Mouse (Mus musculus) forebrain, embryonic 10.5 days (tissue): Measurements from ENCODE around the gene Rapgef5. TPM values are rescaled to one million over a fixed set of nuclear protein-coding genes. Genes with fewer than 3 reads are reported as not detected.

ENCODE experiments used
- DNase-seq: peaks from one replicate; pipeline ENCODE4 v3.0.0-alpha.2; 2017; ENCODE audit warnings: low spot score; ENCODE audit errors: extremely low spot score
- H3K27ac ChIP-seq: fragments of 300-500 bp; sonication (generic); 2 replicates; pipeline ENCODE4 v1.5.1; 2016; ENCODE audit warnings: mild to moderate bottlenecking
- H3K27me3 ChIP-seq: fragments of 300-500 bp; sonication (generic); 2 replicates; pipeline ENCODE4 v1.6.1; 2016; ENCODE audit warnings: mild to moderate bottlenecking; ENCODE audit not compliant: poor library complexity, severe bottlenecking
- H3K36me3 ChIP-seq: fragments of 300-500 bp; sonication (generic); replicated peaks from 2 replicates; pipeline ENCODE4 v1.6.1; 2016; ENCODE audit warnings: mild to moderate bottlenecking, moderate library complexity
- H3K4me1 ChIP-seq: fragments of 300-500 bp; sonication (generic); 2 replicates; pipeline ENCODE4 v1.6.1; 2016
- H3K4me3 ChIP-seq: fragments of 300-500 bp; sonication (generic); 2 replicates; pipeline ENCODE4 v1.5.1; 2016; ENCODE audit warnings: mild to moderate bottlenecking, moderate library complexity
- H3K9me3 ChIP-seq: fragments of 300-500 bp; sonication (generic); 2 replicates; pipeline ENCODE4 v1.6.1; 2016; ENCODE audit warnings: mild to moderate bottlenecking, moderate library complexity
- WGBS: fragments of 180-500 bp; shearing (Covaris S2); methylation state at CpG from one replicate; pipeline ENCODE4 v1.1.7; 2016; 5-methylcytosine and 5-hydroxymethylcytosine counted together
- polyA plus RNA-seq: library from polyadenylated mRNA; unstranded; fragments of >200 nt; fragmentation: Nextera tagmentation; extraction: Ambion mirVana; gene quantifications from 2 replicates; pipeline ENCODE4 v1.2.1, GENCODE M21; 2016

Rapgef5 gene
- polyA plus RNA-seq, 1 experiment from 2014 or later: 6.5 TPM

GRCm38 (mm10) chr12:117505163-117505562 lies 11.1 kb upstream of the Rapgef5 start:
- WGBS: 90% methylated on average over 2 of the region's 2 CpGs
- Histone ChIP-seq H3K9me3 (no peaks in the 10 kb centered on the region), H3K27me3 (no peaks in the 10 kb centered on the region), H3K4me1 (0 out of 2 replicates have a peak, but pooled peaks cover 5% of the 10 kb centered on the region), H3K4me3 (no peak overlapping the region), H3K36me3 (no peaks in the 10 kb centered on the region), H3K27ac (no peak overlapping the region)
- DNase-seq: no peak

GRCm38 (mm10) chr12:117507772-117508171 lies 8.5 kb upstream of the Rapgef5 start:
- 0 out of 2 replicates have a peak, but pooled peaks cover 5% of the 10 kb centered on the region for H3K4me1 ChIP-seq
- DNase-seq: no peak
- H3K36me3 ChIP-seq: no peaks in the 10 kb centered on the region
- H3K27me3 ChIP-seq: peaks cover 14% of the 10 kb centered on the region; the same call in 1 of the 2 replicates
- no peaks in the 10 kb centered on the region for H3K9me3 ChIP-seq
- WGBS: 55% methylated on average over 1 of the region's 1 CpGs
- H3K27ac ChIP-seq: no peak overlapping the region
- no peak overlapping the region for H3K4me3 ChIP-seq

- H3K36me3 ChIP-seq: no peaks in the 10 kb centered on the region
- no peaks in the 10 kb centered on the region for H3K9me3 ChIP-seq
- no peak overlapping the region for H3K4me3 ChIP-seq
- H3K27me3 ChIP-seq: peaks cover 14% of the 10 kb centered on the region; the same call in 1 of the 2 replicates
- DNase-seq: no peak
- H3K27ac ChIP-seq: no peak overlapping the region
- H3K4me1 ChIP-seq: peaks cover 9% of the 10 kb centered on the region; the same call in 1 of the 2 replicates
- WGBS: 72% methylated on average over 2 of the region's 2 CpGs
These were observed 6.4 kb upstream of the Rapgef5 start for GRCm38 (mm10) chr12:117509919-117510318.

GRCm38 (mm10) chr12:117512468-117512867 lies 3.8 kb upstream of the Rapgef5 start:
- DNase-seq: no peak
- H3K27me3 ChIP-seq: peaks cover 14% of the 10 kb centered on the region; the same call in 1 of the 2 replicates
- peaks cover 12% of the 10 kb centered on the region for H3K4me1 ChIP-seq
- WGBS: 91% methylated on average over 3 of the region's 3 CpGs
- H3K36me3 ChIP-seq: no peaks in the 10 kb centered on the region
- no peak overlapping the region for H3K27ac ChIP-seq
- no peaks in the 10 kb centered on the region for H3K9me3 ChIP-seq
- H3K4me3 ChIP-seq: no peak overlapping the region

- peaks cover 14% of the 10 kb centered on the region; the same call in 1 of the 2 replicates for H3K27me3 ChIP-seq
- H3K36me3 ChIP-seq: no peaks in the 10 kb centered on the region
- no peak for DNase-seq
- no peaks in the 10 kb centered on the region for H3K9me3 ChIP-seq
- H3K4me1 ChIP-seq: peaks cover 14% of the 10 kb centered on the region
- 82% methylated on average over 11 of the region's 11 CpGs for WGBS
- no peak overlapping the region for H3K4me3 ChIP-seq
- no peak overlapping the region for H3K27ac ChIP-seq
These were observed 2.9 kb upstream of the Rapgef5 start for GRCm38 (mm10) chr12:117513150-117513932.

- DNase-seq: no peak
- 78% methylated on average over 14 of the region's 14 CpGs for WGBS
- H3K36me3 ChIP-seq: no peaks in the 10 kb centered on the region
- H3K4me1 ChIP-seq: peaks cover 20% of the 10 kb centered on the region
- peaks cover 11% of the 10 kb centered on the region for H3K27me3 ChIP-seq
- no peaks in the 10 kb centered on the region for H3K9me3 ChIP-seq
- H3K4me3 ChIP-seq: no peak overlapping the region
- H3K27ac ChIP-seq: no peak overlapping the region
These were observed 1.1 kb downstream of the Rapgef5 start for GRCm38 (mm10) chr12:117517275-117517936.

- H3K27me3 ChIP-seq: peaks cover 8% of the 10 kb centered on the region; the same call in 1 of the 2 replicates
- WGBS: 75% methylated on average over 9 of the region's 9 CpGs
- no peak overlapping the region for H3K4me3 ChIP-seq
- H3K36me3 ChIP-seq: no peaks in the 10 kb centered on the region
- no peak overlapping the region for H3K27ac ChIP-seq
- no peak for DNase-seq
- H3K4me1 ChIP-seq: peaks cover 11% of the 10 kb centered on the region
- no peaks in the 10 kb centered on the region for H3K9me3 ChIP-seq
These were observed 8.2 kb downstream of the Rapgef5 start for GRCm38 (mm10) chr12:117524311-117525013.

- Histone ChIP-seq H3K4me1 (no peaks in the 10 kb centered on the region), H3K36me3 (no peaks in the 10 kb centered on the region), H3K27ac (no peak overlapping the region), H3K27me3 (peaks cover 29% of the 10 kb centered on the region), H3K4me3 (no peak overlapping the region), H3K9me3 (no peaks in the 10 kb centered on the region)
- WGBS: 75% methylated on average over 3 of the region's 3 CpGs
- no peak for DNase-seq
These were observed 11.6 kb downstream of the Rapgef5 start for GRCm38 (mm10) chr12:117527889-117528288.

GRCm38 (mm10) chr12:117528509-117529145 lies 12.3 kb downstream of the Rapgef5 start:
- peaks cover 37% of the 10 kb centered on the region for H3K27me3 ChIP-seq
- no peaks in the 10 kb centered on the region for H3K36me3 ChIP-seq
- H3K27ac ChIP-seq: no peak overlapping the region
- 89% methylated on average over 4 of the region's 4 CpGs for WGBS
- DNase-seq: no peak
- no peaks in the 10 kb centered on the region for H3K9me3 ChIP-seq
- H3K4me1 ChIP-seq: peaks cover 5% of the 10 kb centered on the region; the same call in 1 of the 2 replicates
- H3K4me3 ChIP-seq: no peak overlapping the region

GRCm38 (mm10) chr12:117531106-117531505 lies 14.8 kb downstream of the Rapgef5 start:
- DNase-seq: no peak
- Histone ChIP-seq H3K9me3 (no peaks in the 10 kb centered on the region), H3K36me3 (no peaks in the 10 kb centered on the region), H3K27ac (no peak overlapping the region), H3K4me3 (no peak overlapping the region), H3K27me3 (peaks cover 61% of the 10 kb centered on the region), H3K4me1 (peaks cover 16% of the 10 kb centered on the region)
- 94% methylated on average over 4 of the region's 4 CpGs for WGBS

- WGBS: 2% methylated on average over 51 of the region's 64 CpGs
- Histone ChIP-seq H3K9me3 (no peaks in the 10 kb centered on the region), H3K4me3 (peak overlapping the region; percentile 75), H3K27ac (peak overlapping the region; percentile 78), H3K4me1 (peaks cover 16% of the 10 kb centered on the region), H3K36me3 (no peaks in the 10 kb centered on the region), H3K27me3 (peaks cover 69% of the 10 kb centered on the region)
- peak; percentile 55 for DNase-seq
These were observed 17.2 kb downstream of the Rapgef5 start for GRCm38 (mm10) chr12:117533176-117534086.
